In the genomic region with DNA sequence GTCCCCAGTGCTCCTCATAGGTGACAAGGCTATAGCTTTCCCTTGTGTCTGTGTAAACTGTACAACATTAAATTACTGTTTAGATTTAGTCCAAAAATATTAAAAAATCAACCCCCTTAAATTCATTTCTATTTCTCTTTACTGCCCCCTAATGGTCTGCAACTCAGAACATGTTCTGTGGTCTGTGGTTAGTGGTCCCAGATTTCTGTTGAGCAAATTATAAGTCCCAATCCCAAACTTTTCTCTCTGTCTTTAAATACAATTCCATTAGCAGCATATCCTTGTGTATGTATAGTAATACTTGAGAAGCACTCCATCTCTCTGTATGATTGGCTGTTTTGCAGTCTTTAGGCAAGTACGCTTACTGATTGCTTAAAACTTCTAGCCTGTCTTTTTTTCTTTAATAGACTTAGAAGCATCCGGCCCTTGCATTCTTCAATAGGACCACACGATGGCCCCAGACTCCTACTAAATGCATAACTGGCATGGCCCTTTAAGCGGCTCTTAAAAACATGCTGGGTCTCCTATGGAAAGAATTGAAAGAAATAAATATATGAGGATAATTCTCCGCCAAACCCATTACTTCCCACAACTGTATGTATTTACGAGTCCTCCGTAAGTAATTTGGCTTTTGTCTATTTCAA, we compare ENCODE assay signal across 7 mouse cellular contexts. TPM values are rescaled to one million over a fixed set of nuclear protein-coding genes. Genes with fewer than 3 reads are reported as not detected.
A peak's percentile ranks its signal among the peaks of the same experiment; 100 is the strongest.
DNase-seq lines count a peak whose midpoint lies in the region; ATAC-seq and TF ChIP-seq lines count a peak whose summit lies in the region.

No protein-coding gene starts in this region.

- H3K4me2 ChIP-seq in midbrain, embryonic 11.5 days, result no peak overlapping the region
- no peak overlapping the region for H3K4me2 ChIP-seq in embryonic facial prominence, embryonic 11.5 days (ENCODE audit: low read depth, low read length)
- no peak overlapping the region for H3K4me2 ChIP-seq in lung, embryonic 16.5 days (ENCODE audit: low read depth, low read length)

- no peaks in the 10 kb centered on the region for H3K27me3 ChIP-seq in midbrain, embryonic 11.5 days (ENCODE audit: control insufficient read depth, insufficient read depth, low read length)
- no peaks in the 10 kb centered on the region for H3K27me3 ChIP-seq in midbrain, embryonic 10.5 days (ENCODE audit: low read depth, poor library complexity, severe bottlenecking)
- H3K27me3 ChIP-seq in embryonic facial prominence, embryonic 11.5 days (ENCODE audit: control insufficient read depth, insufficient read depth, low read length), result no peaks in the 10 kb centered on the region
- no peaks in the 10 kb centered on the region for H3K27me3 ChIP-seq in kidney, adult 2 months (replicated peaks; ENCODE audit: control insufficient read depth, insufficient read depth, low read length)
- H3K27me3 ChIP-seq in lung, embryonic 16.5 days (ENCODE audit: control insufficient read depth, insufficient read depth, low read depth, low read length), result no peaks in the 10 kb centered on the region

- TF ChIP-seq POLR2A in kidney, adult 2 months (IDR thresholded peaks at IDR 0.05; ENCODE audit: low read depth, low read length), result no peak

- 54% methylated on average over 7 of the region's 7 CpGs for WGBS in midbrain, embryonic 11.5 days
- 53% methylated on average over 7 of the region's 7 CpGs for WGBS in midbrain, embryonic 10.5 days
- 48% methylated on average over 7 of the region's 7 CpGs for WGBS in embryonic facial prominence, embryonic 11.5 days
- 44% methylated on average over 7 of the region's 7 CpGs for WGBS in kidney, adult 2 months
- 36% methylated on average over 7 of the region's 7 CpGs for WGBS in lung, embryonic 16.5 days

- no peak overlapping the region for H3K4me3 ChIP-seq in midbrain, embryonic 11.5 days (ENCODE audit: low read depth, low read length)
- H3K4me3 ChIP-seq in midbrain, embryonic 10.5 days, result no peak overlapping the region
- H3K4me3 ChIP-seq in embryonic facial prominence, embryonic 11.5 days (ENCODE audit: low read depth, low read length), result no peak overlapping the region
- no peak overlapping the region for H3K4me3 ChIP-seq in kidney, adult 2 months (ENCODE audit: insufficient read depth, low read depth, low read length)
- H3K4me3 ChIP-seq in lung, embryonic 16.5 days (ENCODE audit: low read length), result no peak overlapping the region

- peak; percentile 91 for DNase-seq in midbrain, embryonic 11.5 days (ENCODE audit: low spot score, missing footprints)
- no peak for DNase-seq in midbrain, embryonic 10.5 days (ENCODE audit: low spot score)
- peak; percentile 76 for DNase-seq in NIH3T3 (ENCODE audit: low read depth)
- peak; percentile 74 for DNase-seq in embryonic facial prominence, embryonic 11.5 days (ENCODE audit: low spot score)
- DNase-seq in kidney, adult 2 months, result peak; percentile 58
- DNase-seq in right cerebral cortex, postnatal 10 days (ENCODE audit: low spot score in 2 of 2), result peak; percentile 74 to 75

- no peaks in the 10 kb centered on the region for H3K9me3 ChIP-seq in midbrain, embryonic 11.5 days (ENCODE audit: control insufficient read depth, low read length)
- H3K9me3 ChIP-seq in midbrain, embryonic 10.5 days (replicated peaks), result no peaks in the 10 kb centered on the region
- no peaks in the 10 kb centered on the region for H3K9me3 ChIP-seq in embryonic facial prominence, embryonic 11.5 days (replicated peaks; ENCODE audit: control insufficient read depth, low read length)
- H3K9me3 ChIP-seq in lung, embryonic 16.5 days (ENCODE audit: control insufficient read depth, low read length), result no peaks in the 10 kb centered on the region

- no peaks in the 10 kb centered on the region for H3K4me1 ChIP-seq in midbrain, embryonic 11.5 days (ENCODE audit: control insufficient read depth, insufficient read depth, low read length)
- H3K4me1 ChIP-seq in midbrain, embryonic 10.5 days, result no peaks in the 10 kb centered on the region
- no peaks in the 10 kb centered on the region for H3K4me1 ChIP-seq in embryonic facial prominence, embryonic 11.5 days (ENCODE audit: control insufficient read depth, insufficient read depth, low read length)
- H3K4me1 ChIP-seq in kidney, adult 2 months (ENCODE audit: control insufficient read depth, insufficient read depth, low read length), result no peaks in the 10 kb centered on the region
- no peaks in the 10 kb centered on the region for H3K4me1 ChIP-seq in lung, embryonic 16.5 days (replicated peaks; ENCODE audit: control insufficient read depth, insufficient read depth, low read length)

- no peaks in the 10 kb centered on the region for H3K36me3 ChIP-seq in midbrain, embryonic 11.5 days (ENCODE audit: control insufficient read depth, insufficient read depth, low read length)
- H3K36me3 ChIP-seq in midbrain, embryonic 10.5 days, result no peaks in the 10 kb centered on the region
- no peaks in the 10 kb centered on the region for H3K36me3 ChIP-seq in embryonic facial prominence, embryonic 11.5 days (replicated peaks; ENCODE audit: control insufficient read depth, insufficient read depth, low read depth, low read length)
- no peaks in the 10 kb centered on the region for H3K36me3 ChIP-seq in kidney, adult 2 months (ENCODE audit: control insufficient read depth, insufficient read depth, low read length)
- H3K36me3 ChIP-seq in lung, embryonic 16.5 days (ENCODE audit: control insufficient read depth, insufficient read depth, low read length), result no peaks in the 10 kb centered on the region

- peak; percentile 41 for TF ChIP-seq CTCF in kidney, adult 2 months (conservative IDR thresholded peaks at IDR 0.05; ENCODE audit: insufficient read depth, insufficient read length, low read depth, low read length)

- no peak overlapping the region for H3K9ac ChIP-seq in midbrain, embryonic 11.5 days (ENCODE audit: low read length)
- no peak overlapping the region for H3K9ac ChIP-seq in embryonic facial prominence, embryonic 11.5 days (replicated peaks; ENCODE audit: low read length)
- H3K9ac ChIP-seq in lung, embryonic 16.5 days (ENCODE audit: low read length), result no peak overlapping the region

- no peak overlapping the region for H3K27ac ChIP-seq in midbrain, embryonic 11.5 days (ENCODE audit: low read depth, low read length)
- H3K27ac ChIP-seq in midbrain, embryonic 10.5 days (replicated peaks), result no peak overlapping the region
- no peak overlapping the region for H3K27ac ChIP-seq in embryonic facial prominence, embryonic 11.5 days (replicated peaks; ENCODE audit: low read depth, low read length)
- no peak overlapping the region for H3K27ac ChIP-seq in kidney, adult 2 months (ENCODE audit: insufficient read depth, low read depth, low read length)
- H3K27ac ChIP-seq in lung, embryonic 16.5 days (ENCODE audit: low read length), result no peak overlapping the region

- ATAC-seq in midbrain, embryonic 11.5 days (ENCODE audit: low FRiP score), result peak; percentile 69
- no peak for ATAC-seq in embryonic facial prominence, embryonic 11.5 days (replicated peaks; ENCODE audit: insufficient number of reproducible peaks, low FRiP score, low TSS enrichment, low read depth)
- ATAC-seq in lung, embryonic 16.5 days (ENCODE audit: low read depth), result peak; percentile 65; the same call in 1 of the 2 replicates

RNA-seq across cellular contexts. Expression of a gene that starts 40.3 kb away (rescaled TPM):
- 33.5 and 34.7 TPM in 2 replicates for polyA plus RNA-seq in midbrain, embryonic 11.5 days (2014; fragmentation: Nextera tagmentation; extraction: Ambion mirVana)
- 18.0 and 25.3 TPM in 2 replicates for polyA plus RNA-seq in midbrain, embryonic 10.5 days (2016; fragmentation: Nextera tagmentation; extraction: Ambion mirVana)
- 16.5 and 16.7 TPM in 2 replicates for polyA plus RNA-seq in embryonic facial prominence, embryonic 11.5 days (2014; fragmentation: Nextera tagmentation; extraction: Ambion mirVana)
- polyA plus RNA-seq in kidney, adult 2 months (2012; rRNA removed), result 69.4 and 74.6 TPM in 2 replicates
- polyA plus RNA-seq in lung, embryonic 16.5 days (2015; fragmentation: Nextera tagmentation; extraction: Ambion mirVana), result 29.5 and 34.6 TPM in 2 replicates
